Mouse (Mus musculus) liver, embryonic 14.5 days (tissue): Measurements from ENCODE around the gene Sema5a. TPM values are rescaled to one million over a fixed set of nuclear protein-coding genes. Genes with fewer than 3 reads are reported as not detected.

Experiments
- ATAC-seq: fragments of 200-750 bp; cut with Nextera tagmentation; 2 replicates; pipeline ENCODE4 v1.8.0; 2017; ENCODE audit warnings: moderate number of reproducible peaks, mild to moderate bottlenecking, moderate library complexity; ENCODE audit not compliant: insufficient read depth
- DNase-seq, 3 experiments: peaks; one replicate each; pipeline ENCODE4 v3.0.0-alpha.2; 2012 to 2013; ENCODE audit warnings: low read depth in 3 of 3, low spot score in 3 of 3
- H3K27ac ChIP-seq: fragments of 300-500 bp; sonication (generic); 2 replicates; pipeline ENCODE4 v1.5.1; 2014; ENCODE audit warnings: moderate library complexity, mild to moderate bottlenecking, control low read depth, inconsistent platforms
- H3K27me3 ChIP-seq: fragments of 300-500 bp; sonication (generic); 2 replicates; pipeline ENCODE4 v1.6.1; 2014; ENCODE audit warnings: mild to moderate bottlenecking, low read length, moderate library complexity; ENCODE audit not compliant: control insufficient read depth, insufficient read depth
- H3K36me3 ChIP-seq: fragments of 300-500 bp; sonication (generic); replicated peaks from 2 replicates; pipeline ENCODE4 v1.6.1; 2014; ENCODE audit warnings: low read depth; ENCODE audit not compliant: control insufficient read depth, insufficient read depth
- H3K4me1 ChIP-seq, 2 experiments: fragments of 200-500 bp in 1 of 2; fragments of 300-500 bp in 1 of 2; sonication (generic) in 1 of 2; replicated peaks; 2 replicates each; pipeline ENCODE4 v1.6.1; 2012 to 2014; ENCODE audit warnings: antibody characterized with exemption in 1 of 2, inconsistent platforms in 1 of 2, low read length in 1 of 2; ENCODE audit not compliant: control insufficient read depth in 2 of 2, insufficient read depth in 2 of 2
- H3K4me2 ChIP-seq: fragments of 300-500 bp; sonication (generic); 2 replicates; pipeline ENCODE4 v1.6.1; 2014; ENCODE audit warnings: low read depth, mild to moderate bottlenecking, control low read depth, moderate library complexity
- H3K4me3 ChIP-seq, 2 experiments: fragments of 200-500 bp in 1 of 2; fragments of 300-500 bp in 1 of 2; sonication (generic) in 1 of 2; 2 replicates each; pipeline ENCODE4 v1.5.1; 2012 to 2014; ENCODE audit warnings: low read depth in 2 of 2, low read length in 2 of 2, mild to moderate bottlenecking in 2 of 2, control low read depth in 1 of 2, inconsistent platforms in 1 of 2, moderate library complexity in 1 of 2; ENCODE audit not compliant: insufficient read depth in 1 of 2
- H3K9ac ChIP-seq: fragments of 300-500 bp; sonication (generic); replicated peaks from 2 replicates; pipeline ENCODE4 v1.6.1; 2014; ENCODE audit warnings: mild to moderate bottlenecking, control low read depth, moderate library complexity
- H3K9me3 ChIP-seq: fragments of 300-500 bp; sonication (generic); 2 replicates; pipeline ENCODE4 v1.6.1; 2016; ENCODE audit warnings: low read length, mixed read lengths; ENCODE audit not compliant: control insufficient read depth
- CTCF ChIP-seq: IDR thresholded peaks from 2 replicates; pipeline ENCODE4 v1.5.1; 2016; ENCODE audit warnings: antibody characterized with exemption, low read depth, control low read depth
- EP300 ChIP-seq: IDR thresholded peaks from 2 replicates; pipeline ENCODE4 v1.6.1; 2016; ENCODE audit warnings: antibody characterized with exemption, low read depth
- WGBS: fragments of 180-500 bp; shearing (Covaris S2); extraction: QIAGEN DNeasy Blood & Tissue Kit; methylation state at CpG from one replicate; pipeline ENCODE4 v1.1.7; 2014; ENCODE audit not compliant: insufficient replicate concordance; 5-methylcytosine and 5-hydroxymethylcytosine counted together
- polyA plus RNA-seq, 2 experiments: library from polyadenylated mRNA; depleted of rRNA in 1 of 2; stranded (reverse) in 1 of 2; unstranded in 1 of 2; fragments of >200 nt; fragmentation: Nextera tagmentation in 1 of 2; extraction: Ambion mirVana in 1 of 2; gene quantifications; 2 replicates each; pipeline versions ENCODE4 v1.2.1 to v1.2.3; 2012 to 2014

The Sema5a gene
- polyA plus RNA-seq, 2 experiments: 0.29 to 0.35 TPM

DNA sequence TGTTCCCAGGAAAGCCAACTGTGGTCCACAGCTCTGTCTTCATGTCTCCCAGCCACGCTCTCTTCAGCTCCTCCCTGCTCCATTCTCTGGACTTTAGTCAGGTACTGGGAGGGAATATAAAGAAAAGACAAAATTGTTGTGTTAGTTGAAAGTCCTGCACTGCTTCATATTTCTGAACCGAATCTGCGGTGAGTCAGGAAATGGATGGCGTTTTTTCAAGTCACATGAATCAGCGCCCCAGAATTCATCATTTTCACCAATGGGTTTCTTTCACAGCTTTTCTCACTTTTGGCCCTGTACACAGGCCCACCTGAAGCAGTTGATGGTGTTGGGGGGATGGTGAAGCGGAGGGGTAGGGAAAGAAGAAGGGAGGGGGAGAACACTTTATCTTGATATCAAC lies 2.9 kb upstream of the Sema5a start:
- no peak overlapping the region for H3K27ac ChIP-seq
- no peaks in the 10 kb centered on the region for H3K4me1 ChIP-seq
- H3K4me2 ChIP-seq: no peak overlapping the region
- DNase-seq (no peak), ATAC-seq (no peak)
- no peaks in the 10 kb centered on the region for H3K36me3 ChIP-seq
- no peak overlapping the region for H3K9ac ChIP-seq
- H3K9me3 ChIP-seq: no peaks in the 10 kb centered on the region
- 63% methylated on average over 6 of the region's 6 CpGs for WGBS
- peaks cover 10% of the 10 kb centered on the region for H3K27me3 ChIP-seq
- no peak overlapping the region for H3K4me3 ChIP-seq
- TF ChIP-seq CTCF (no peak), EP300 (no peak)

DNA sequence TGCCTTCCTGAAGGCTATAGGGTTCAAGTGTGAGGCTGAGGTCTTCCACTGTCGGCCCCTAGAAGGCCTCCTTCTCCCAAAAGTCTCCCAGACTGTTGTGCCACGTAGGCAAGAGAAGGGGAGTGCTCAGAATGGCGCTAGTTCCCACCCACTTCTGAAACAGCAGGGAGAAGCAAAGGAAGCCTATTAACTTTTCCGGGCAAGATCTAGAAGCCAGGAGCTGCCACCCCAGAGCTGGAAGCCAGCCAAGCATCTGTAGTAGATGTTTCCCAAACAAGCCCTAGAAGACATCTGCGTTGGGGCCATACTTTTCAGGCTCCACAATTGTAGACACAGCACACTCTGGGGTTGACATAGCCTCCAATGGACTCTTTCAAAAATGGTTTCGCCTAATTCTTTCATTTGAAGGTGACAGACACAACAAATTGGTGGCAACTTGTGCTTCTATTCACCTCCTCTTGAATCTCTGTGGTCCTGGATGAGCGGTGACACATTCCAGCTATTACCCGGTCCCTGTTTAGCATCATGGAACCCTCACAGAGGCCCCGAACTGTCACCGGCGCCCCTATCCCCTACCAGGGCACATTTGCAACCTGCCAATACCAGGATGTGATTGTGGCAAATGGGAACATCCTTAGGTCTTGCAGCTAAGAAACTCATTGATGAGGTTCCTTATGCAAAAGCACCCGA lies 1.4 kb upstream of the Sema5a start:
- Histone ChIP-seq H3K9me3 (no peaks in the 10 kb centered on the region), H3K9ac (no peak overlapping the region), H3K36me3 (no peaks in the 10 kb centered on the region), H3K4me1 (no peaks in the 10 kb centered on the region), H3K4me3 (peak overlapping the region; percentile 45 to 70), H3K4me2 (peak overlapping the region; percentile 68), H3K27me3 (peaks cover 10% of the 10 kb centered on the region), H3K27ac (no peak overlapping the region)
- WGBS: 49% methylated on average over 12 of the region's 12 CpGs
- no peak for ATAC-seq
- TF ChIP-seq CTCF (no peak), EP300 (no peak)
- no peak for DNase-seq

DNA sequence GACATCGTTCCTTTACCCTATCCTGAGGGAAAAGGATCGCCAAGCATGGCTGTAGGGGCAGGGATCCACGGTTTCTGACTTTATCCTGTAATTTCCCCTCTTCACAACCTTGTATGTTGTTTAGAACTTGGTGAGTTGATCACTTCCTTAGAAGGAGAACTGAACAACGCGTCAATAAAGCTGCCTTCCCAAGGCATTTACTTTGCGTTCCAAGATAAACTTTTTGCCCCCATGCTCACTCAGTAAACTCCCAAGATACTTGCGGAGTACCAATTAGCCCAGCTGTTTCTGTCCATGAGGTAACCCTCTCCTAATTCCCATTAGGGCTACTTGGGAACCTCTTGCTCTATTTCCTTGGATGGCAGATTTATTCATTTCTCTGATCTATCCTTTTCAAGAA lies 786 bp upstream of the Sema5a start:
- H3K36me3 ChIP-seq: no peaks in the 10 kb centered on the region
- H3K9me3 ChIP-seq: no peaks in the 10 kb centered on the region
- ATAC-seq (no peak), DNase-seq (no peak)
- no peaks in the 10 kb centered on the region for H3K4me1 ChIP-seq
- peaks cover 10% of the 10 kb centered on the region for H3K27me3 ChIP-seq
- 48% methylated on average over 7 of the region's 7 CpGs for WGBS
- peak overlapping the region; percentile 45 to 70 for H3K4me3 ChIP-seq
- H3K4me2 ChIP-seq: peak overlapping the region; percentile 68
- no peak overlapping the region for H3K27ac ChIP-seq
- H3K9ac ChIP-seq: no peak overlapping the region
- TF ChIP-seq EP300 (no peak), CTCF (no peak)

DNA sequence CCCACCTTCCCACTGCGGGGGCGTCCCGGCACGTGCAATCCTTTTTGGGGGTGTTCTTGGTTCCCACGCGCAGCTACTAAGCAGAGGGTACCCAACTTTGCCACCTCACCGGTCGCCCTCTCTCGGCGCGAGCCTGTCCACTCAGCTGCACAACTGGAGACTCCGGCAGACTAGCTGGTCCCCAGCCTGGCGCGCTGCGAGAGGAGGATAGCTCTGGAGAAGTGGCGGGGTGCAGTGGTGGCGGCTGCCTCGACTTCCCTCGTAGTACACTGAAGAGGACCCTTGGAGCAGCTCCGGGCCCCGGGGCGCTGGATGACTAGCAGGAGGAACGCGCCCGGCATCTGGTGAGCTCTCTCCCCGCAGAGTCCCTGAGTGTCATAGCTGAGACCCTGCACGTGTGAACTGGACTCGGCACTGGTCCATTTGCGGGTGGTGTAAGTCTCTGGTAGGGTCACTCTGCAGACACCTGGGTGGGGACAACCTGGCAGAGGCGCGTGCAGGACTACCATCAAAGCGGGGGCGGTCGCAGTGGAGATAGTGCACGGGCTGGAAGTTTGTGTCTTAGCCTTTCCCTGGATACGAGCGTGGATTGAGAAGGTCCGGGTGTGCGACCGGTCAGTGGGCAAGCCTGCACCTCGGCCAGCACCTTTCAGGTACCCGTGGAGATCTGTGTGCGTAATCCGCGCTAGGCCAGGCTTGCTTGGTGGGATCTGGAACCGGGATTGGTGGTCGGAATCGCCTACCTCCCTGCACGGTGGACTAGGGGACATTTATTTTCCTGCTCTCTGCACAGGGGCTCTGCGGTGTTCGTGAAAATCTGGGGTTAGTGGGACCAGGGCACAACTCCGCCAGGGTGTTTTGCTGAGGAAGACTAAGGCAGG lies 586 bp downstream of the Sema5a start:
- no peak for TF ChIP-seq EP300
- no peak for TF ChIP-seq CTCF
- DNase-seq (no peak), ATAC-seq (peak; percentile 42; the same call in 1 of the 2 replicates)
- WGBS: under 1% methylated on average over 52 of the region's 52 CpGs
- H3K9me3 ChIP-seq: no peaks in the 10 kb centered on the region
- H3K27ac ChIP-seq: no peak overlapping the region
- H3K9ac ChIP-seq: no peak overlapping the region; the same call in 1 of the 2 replicates
- H3K4me1 ChIP-seq: no peaks in the 10 kb centered on the region
- no peaks in the 10 kb centered on the region for H3K36me3 ChIP-seq
- H3K4me3 ChIP-seq: peak overlapping the region; percentile 45
- H3K27me3 ChIP-seq: peaks cover 10% of the 10 kb centered on the region
- H3K4me2 ChIP-seq: peak overlapping the region; percentile 68
